Mouse (Mus musculus): Measurements from ENCODE around the gene Tmem44. TPM values are rescaled to one million over a fixed set of nuclear protein-coding genes. Genes with fewer than 3 reads are reported as not detected.

Tmem44 gene
- polyA plus RNA-seq, 1 experiment = 6.2 TPM

DNA sequence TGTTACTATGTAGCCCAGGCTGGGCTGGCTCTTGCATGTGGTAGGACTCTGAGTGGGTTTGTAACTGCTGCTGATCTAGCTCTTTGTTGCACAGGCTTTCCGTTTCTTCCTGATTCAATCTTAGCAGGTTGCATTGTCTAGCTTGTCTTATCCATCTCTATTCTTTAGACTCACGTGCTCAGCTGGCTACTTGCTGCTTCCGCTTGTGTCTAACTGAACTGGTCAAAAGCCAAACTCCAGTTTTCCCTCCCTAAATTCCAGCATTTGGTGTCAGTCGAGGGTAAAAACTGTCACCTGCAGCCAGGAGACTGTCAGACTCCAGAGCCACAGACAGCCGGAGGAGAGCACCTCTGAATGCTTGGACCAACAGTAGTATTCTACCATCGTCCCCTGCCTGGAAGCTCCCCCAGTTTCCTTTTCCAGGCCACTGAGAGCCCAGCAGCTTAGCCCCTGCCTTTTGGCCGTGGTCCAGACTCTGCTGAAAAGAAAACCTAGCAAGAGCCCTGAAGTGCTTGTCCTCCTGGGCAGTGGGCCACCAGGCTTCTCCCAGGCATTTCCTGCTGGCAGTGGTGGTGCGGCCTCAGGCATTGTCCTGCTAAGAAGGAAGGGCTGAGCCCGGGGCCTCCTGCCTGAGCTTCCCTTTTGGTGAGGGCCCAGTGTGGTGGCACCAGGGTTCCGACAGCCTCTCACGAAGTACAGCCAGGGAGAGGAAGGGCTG, 2.1 kb upstream of the Tmem44 start:
- DNase-seq (ENCODE audit: low spot score) = no peak

GRCm38 (mm10) chr16:30549966-30550747, 485 bp downstream of the Tmem44 start:
- DNase-seq (ENCODE audit: low spot score) = peak; percentile 70

DNA sequence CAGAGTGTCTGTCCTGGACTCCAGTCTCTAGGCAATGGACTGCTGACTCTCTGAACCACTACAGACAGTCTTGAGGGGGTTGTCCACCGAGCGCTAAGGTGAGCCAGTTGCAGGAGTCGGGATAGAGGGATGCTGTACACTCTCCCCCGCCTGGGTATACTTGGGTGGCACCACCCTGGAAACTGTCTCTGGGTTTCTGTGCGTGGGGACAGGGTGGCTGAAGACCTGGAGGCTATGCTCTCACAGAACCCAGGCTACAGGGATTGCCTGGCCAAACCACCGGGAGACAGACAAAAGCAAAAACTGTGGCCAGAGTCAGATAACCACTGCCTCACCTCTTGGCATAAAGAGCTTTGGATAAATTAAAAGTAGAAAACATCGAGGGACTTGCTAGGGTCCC, 1.1 kb downstream of the Tmem44 start:
- DNase-seq (ENCODE audit: low spot score) = no peak

GRCm38 (mm10) chr16:30548291-30548690, 2.4 kb downstream of the Tmem44 start:
- DNase-seq (ENCODE audit: low spot score) = no peak

- no peak for DNase-seq (ENCODE audit: low spot score)
These were observed 5.9 kb downstream of the Tmem44 start for GRCm38 (mm10) chr16:30544693-30545092.

- no peak for DNase-seq (ENCODE audit: low spot score)
These were observed 7.3 kb downstream of the Tmem44 start for GRCm38 (mm10) chr16:30543386-30543785.

GRCm38 (mm10) chr16:30542826-30543225, 7.8 kb downstream of the Tmem44 start:
- no peak for DNase-seq (ENCODE audit: low spot score)

DNA sequence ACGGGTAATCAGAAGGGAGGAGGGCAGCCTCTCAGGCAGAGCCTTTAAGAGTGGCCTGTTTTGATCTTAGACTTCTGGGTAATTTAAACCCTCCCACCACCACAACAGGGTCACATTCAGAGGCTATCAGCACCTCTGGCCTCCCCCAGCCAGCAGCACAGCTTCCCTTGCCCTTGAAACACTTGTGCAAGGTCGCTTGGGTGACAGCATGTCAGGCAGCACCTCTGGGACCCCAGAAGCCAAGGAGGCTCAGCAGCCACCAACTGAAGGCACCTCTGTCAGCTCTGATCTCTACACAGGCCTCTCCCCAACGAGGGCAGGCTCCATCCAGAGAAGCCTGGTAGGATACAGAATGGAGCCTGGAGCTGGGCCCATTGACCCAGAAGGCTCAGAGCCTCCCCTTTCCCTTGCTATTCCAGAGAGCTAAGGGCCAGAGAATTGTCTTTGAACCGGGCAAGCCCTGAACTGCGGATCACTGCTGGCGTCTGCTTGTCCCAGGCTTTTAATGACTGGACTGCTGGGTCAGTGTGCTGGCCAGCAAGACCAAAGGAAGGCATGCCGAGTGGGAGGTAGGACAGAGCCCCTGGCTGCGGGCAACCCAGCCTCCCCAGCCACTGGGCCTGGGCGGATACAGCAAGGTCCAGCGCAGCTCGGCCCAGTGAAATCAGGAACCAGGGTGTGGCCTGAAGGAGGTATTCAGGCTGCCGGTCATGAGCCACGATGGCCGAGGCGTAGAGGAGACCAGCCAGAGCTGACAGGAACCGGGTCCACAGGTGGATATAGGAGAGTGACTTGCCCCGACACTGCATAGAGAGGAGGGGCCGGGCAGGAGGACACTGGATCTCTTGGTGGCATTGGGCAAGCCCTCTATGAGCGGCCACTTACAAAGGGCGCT, 10.3 kb downstream of the Tmem44 start:
- DNase-seq (ENCODE audit: low spot score) = no peak

GRCm38 (mm10) chr16:30539433-30539832, 11.2 kb downstream of the Tmem44 start:
- no peak for DNase-seq (ENCODE audit: low spot score)

GRCm38 (mm10) chr16:30535075-30535474, 15.6 kb downstream of the Tmem44 start:
- no peak for DNase-seq (ENCODE audit: low spot score)

- no peak for DNase-seq (ENCODE audit: low spot score)
These were observed 17.1 kb downstream of the Tmem44 start for GRCm38 (mm10) chr16:30533592-30533991.

DNA sequence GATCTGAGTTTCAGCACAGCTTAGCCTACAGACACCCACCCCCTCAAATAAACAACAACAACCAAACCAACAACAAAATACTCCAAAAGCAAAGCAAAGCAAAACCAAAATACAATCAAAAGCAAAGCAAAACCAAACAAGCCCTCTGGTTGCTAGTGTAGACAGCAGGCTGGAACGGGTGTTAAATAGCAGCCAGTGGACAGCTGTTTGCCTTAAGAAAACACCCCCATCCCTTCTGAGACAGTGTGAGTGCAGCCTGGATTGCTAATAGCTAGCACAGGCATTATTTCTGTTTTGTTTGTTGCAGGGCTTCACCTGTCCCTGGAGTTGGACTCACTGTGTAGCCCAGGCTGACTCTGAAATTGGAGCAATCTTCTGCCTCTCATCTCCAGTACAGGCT, 17.7 kb downstream of the Tmem44 start:
- DNase-seq (ENCODE audit: low spot score) = no peak

DNA sequence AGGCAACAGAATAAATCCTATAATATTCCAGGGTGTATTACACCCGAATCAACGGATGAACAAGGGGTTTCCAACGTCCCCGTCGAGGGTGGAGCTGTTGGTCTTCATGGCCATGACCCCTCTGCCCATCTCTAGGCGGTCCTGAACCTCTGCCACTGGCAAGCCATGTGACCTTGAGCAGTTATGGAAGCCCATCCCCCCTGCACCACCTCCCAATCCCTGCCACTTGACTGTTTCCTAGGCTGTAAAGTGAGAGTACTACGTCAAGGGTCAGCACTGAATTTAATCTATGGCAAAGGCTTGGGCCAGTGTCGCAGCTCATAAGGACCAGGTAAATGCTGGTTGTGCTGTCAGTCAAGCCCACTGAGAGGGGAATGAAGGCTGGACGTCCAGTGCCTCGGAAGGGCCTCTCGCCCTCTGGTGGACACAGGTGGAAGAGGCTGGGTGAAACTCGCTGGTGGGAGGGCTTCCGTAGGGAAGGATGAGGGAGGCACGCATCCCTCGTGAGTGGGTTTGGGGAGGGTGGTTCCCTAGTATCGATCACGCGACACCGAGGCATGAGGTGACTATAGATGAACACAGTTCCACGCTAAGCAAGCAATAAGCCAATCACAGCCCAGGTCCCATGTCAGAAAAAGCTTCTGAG, 18.8 kb downstream of the Tmem44 start:
- no peak for DNase-seq (ENCODE audit: low spot score)

DNA sequence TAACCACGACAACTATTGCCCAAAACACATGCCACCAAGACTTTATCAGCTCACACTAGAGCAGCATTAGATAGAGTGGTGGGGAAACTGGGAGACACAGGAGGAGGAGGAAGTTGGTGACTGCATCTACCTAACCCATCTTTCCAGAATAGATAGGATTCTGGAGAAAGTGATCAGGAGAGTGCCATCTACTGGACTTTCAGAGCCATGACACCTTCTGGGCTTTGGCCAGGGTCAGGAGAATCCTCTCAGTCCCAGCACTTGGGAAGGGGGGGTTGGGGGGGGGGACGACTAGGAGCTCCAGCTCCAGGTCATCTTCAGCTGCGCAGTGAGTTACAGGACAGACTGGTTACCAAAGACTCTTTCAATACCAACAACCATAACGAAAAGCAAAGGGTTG, 19.8 kb downstream of the Tmem44 start:
- DNase-seq (ENCODE audit: low spot score) = no peak

DNA sequence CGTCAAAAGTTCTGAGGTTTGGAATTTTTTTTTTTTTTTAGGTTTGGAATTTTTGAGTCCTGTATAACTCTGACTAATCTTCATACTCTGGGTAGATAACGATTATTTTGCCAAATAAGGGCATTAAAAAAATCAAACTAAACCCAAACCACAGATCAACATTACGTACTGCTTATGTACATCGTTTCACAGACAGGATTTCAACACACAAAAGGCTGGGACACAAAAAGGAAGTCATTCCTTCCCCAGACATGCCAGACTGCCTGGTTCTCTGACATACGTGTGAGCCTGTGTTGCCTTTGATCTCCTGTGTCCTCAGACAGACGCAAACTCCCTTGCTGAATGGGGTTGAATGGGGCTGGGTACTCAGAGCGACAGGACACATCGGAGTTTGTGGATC, 22.3 kb downstream of the Tmem44 start:
- no peak for DNase-seq (ENCODE audit: low spot score)

GRCm38 (mm10) chr16:30527889-30528288, 22.8 kb downstream of the Tmem44 start:
- DNase-seq (ENCODE audit: low spot score) = no peak

- no peak for DNase-seq (ENCODE audit: low spot score)
These were observed 24.9 kb downstream of the Tmem44 start for GRCm38 (mm10) chr16:30525756-30526155.

DNA sequence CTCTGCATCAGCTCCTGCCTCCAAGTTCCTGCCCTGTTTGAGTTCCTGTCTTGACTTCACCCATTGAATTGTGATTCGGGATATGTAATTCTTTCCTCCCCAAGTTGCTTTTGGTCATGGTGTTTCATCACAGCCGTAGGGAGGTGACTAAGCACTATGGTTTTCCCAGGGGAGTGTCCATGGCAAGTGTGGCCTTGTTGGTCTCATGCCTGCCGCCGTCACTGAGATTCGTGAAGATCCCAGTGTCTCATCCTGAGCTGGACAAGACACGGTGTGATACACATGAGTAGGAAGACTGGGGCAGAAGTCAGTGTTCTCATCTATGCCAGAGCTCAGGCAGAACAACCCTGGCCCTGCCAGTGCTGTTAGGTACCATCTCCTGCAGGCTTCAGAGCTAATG, 26.2 kb downstream of the Tmem44 start:
- no peak for DNase-seq (ENCODE audit: low spot score)

GRCm38 (mm10) chr16:30522253-30522940, 28.2 kb downstream of the Tmem44 start:
- no peak for DNase-seq (ENCODE audit: low spot score)

DNA sequence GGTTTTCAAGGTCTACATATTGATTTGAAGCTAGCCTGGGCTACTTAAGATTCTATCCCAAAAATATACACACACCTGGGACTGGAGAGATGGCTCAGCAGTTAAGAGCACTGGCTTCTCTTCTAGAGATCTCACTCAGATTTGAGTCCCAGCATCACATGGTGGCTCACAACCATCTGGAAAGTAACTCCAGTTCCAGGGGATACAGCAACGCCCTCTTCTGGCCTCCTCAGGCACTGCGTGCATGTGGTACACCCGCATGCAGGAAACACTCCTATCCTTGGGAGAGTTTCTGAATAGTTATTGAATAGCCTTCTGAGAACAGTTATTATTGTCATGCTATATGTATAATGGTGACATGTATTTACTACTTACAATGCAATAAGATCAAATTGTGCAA, 29.5 kb downstream of the Tmem44 start:
- no peak for DNase-seq (ENCODE audit: low spot score)

DNA sequence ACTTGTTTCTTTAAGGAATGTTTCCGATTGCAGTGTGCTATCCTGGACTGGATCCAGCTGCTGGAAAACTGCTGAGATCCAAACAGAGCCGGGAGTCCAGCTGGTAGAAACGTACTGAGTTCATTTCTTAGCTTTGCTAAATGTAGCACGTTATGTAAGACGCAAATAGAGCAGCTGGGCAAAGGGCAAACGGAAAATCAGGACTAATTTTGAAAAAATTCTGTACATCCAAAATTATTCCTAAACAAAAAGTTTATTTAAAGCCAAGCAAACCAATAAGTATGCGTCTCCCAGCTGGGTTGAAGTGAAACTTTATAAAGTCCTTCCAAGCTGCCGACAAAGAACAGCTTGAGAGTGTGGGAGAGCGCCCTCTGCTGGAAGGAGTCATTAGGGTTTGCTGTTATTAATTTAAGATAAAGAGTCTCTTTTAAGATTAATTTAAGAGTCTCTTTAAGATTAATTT, 30.2 kb downstream of the Tmem44 start:
- peak; percentile 57 for DNase-seq (ENCODE audit: low spot score)

Data from urinary bladder, adult 2 months (tissue).